Mouse (Mus musculus) liver, postnatal 0 days (tissue): ENCODE data around the gene Etfdh.

Experiments
- CTCF ChIP-seq: sonication (generic); IDR thresholded peaks from 2 replicates; pipeline ENCODE4 v1.5.1; 2016; ENCODE audit warnings: antibody characterized with exemption, low read depth
- EP300 ChIP-seq: IDR thresholded peaks from 2 replicates; pipeline ENCODE4 v1.6.1; 2016; ENCODE audit warnings: antibody characterized with exemption, low read depth, mild to moderate bottlenecking

- TF ChIP-seq EP300: no peak
- TF ChIP-seq CTCF: no peak
Observed at GRCm38 (mm10) chr3:79555061-79555460, 74.2 kb downstream of the Etfdh start.
